Mouse (Mus musculus): ENCODE measurements at regions not wholly inside any gene's neighbourhood (a gene's known extent, or its start where the extent isn't known, plus 50 kb on each side); places are given as distances from the start of the nearest gene placed in this dataset.

- H3K9ac ChIP-seq (ENCODE audit: low read depth, low read length) = no peak overlapping the region
- no peaks in the 10 kb centered on the region for H3K4me1 ChIP-seq (ENCODE audit: control insufficient read depth, insufficient read depth, low read length)
- H3K4me3 ChIP-seq (ENCODE audit: insufficient read depth, low read depth, low read length) = no peak overlapping the region
- WGBS = 46% methylated on average over 3 of the region's 3 CpGs
- H3K27ac ChIP-seq (replicated peaks; ENCODE audit: insufficient read depth, low read depth, low read length) = no peak overlapping the region
- H3K27me3 ChIP-seq (ENCODE audit: control insufficient read depth, insufficient read depth, low read length) = no peaks in the 10 kb centered on the region
- TF ChIP-seq POLR2A (IDR thresholded peaks at IDR 0.05; ENCODE audit: extremely low read depth, insufficient read depth, low read length) (no peak), CTCF (IDR thresholded peaks at IDR 0.05; ENCODE audit: low read depth, low read length) (no peak)
- no peaks in the 10 kb centered on the region for H3K79me2 ChIP-seq (ENCODE audit: control insufficient read depth, insufficient read depth, low read length)
- DNase-seq (ENCODE audit: extremely low read depth, low read depth, low spot score) = no peak
- no peaks in the 10 kb centered on the region for H3K36me3 ChIP-seq (ENCODE audit: control insufficient read depth, insufficient read depth, low read length)
Observed at GRCm38 (mm10) chr2:174868186-174868585, 107.8 kb downstream of the Edn3 start.

- Histone ChIP-seq H3K4me3 (ENCODE audit: insufficient read depth, low read depth, low read length) (no peak overlapping the region), H3K27me3 (ENCODE audit: control insufficient read depth, insufficient read depth, low read length) (no peaks in the 10 kb centered on the region), H3K27ac (replicated peaks; ENCODE audit: insufficient read depth, low read depth, low read length) (no peak overlapping the region), H3K36me3 (ENCODE audit: control insufficient read depth, insufficient read depth, low read length) (no peaks in the 10 kb centered on the region), H3K9ac (ENCODE audit: low read depth, low read length) (no peak overlapping the region), H3K79me2 (ENCODE audit: control insufficient read depth, insufficient read depth, low read length) (no peaks in the 10 kb centered on the region), H3K4me1 (ENCODE audit: control insufficient read depth, insufficient read depth, low read length) (no peaks in the 10 kb centered on the region)
- TF ChIP-seq CTCF (IDR thresholded peaks at IDR 0.05; ENCODE audit: low read depth, low read length) (no peak), POLR2A (IDR thresholded peaks at IDR 0.05; ENCODE audit: extremely low read depth, insufficient read depth, low read length) (no peak)
- DNase-seq (ENCODE audit: extremely low read depth, low read depth, low spot score) = no peak
- 63% methylated on average over 8 of the region's 8 CpGs for WGBS
Observed at GRCm38 (mm10) chr2:174868743-174869369, 108.4 kb downstream of the Edn3 start.

GRCm38 (mm10) chr2:174870284-174870683, 109.9 kb downstream of the Edn3 start:
- no peak for DNase-seq (ENCODE audit: extremely low read depth, low read depth, low spot score)
- H3K4me1 ChIP-seq (ENCODE audit: control insufficient read depth, insufficient read depth, low read length) = no peaks in the 10 kb centered on the region
- H3K4me3 ChIP-seq (ENCODE audit: insufficient read depth, low read depth, low read length) = no peak overlapping the region
- no peaks in the 10 kb centered on the region for H3K27me3 ChIP-seq (ENCODE audit: control insufficient read depth, insufficient read depth, low read length)
- no peaks in the 10 kb centered on the region for H3K79me2 ChIP-seq (ENCODE audit: control insufficient read depth, insufficient read depth, low read length)
- TF ChIP-seq POLR2A (IDR thresholded peaks at IDR 0.05; ENCODE audit: extremely low read depth, insufficient read depth, low read length) = no peak
- TF ChIP-seq CTCF (IDR thresholded peaks at IDR 0.05; ENCODE audit: low read depth, low read length) = no peak; the same call in 1 of the 2 replicates
- 76% methylated on average over 5 of the region's 5 CpGs for WGBS
- no peak overlapping the region for H3K9ac ChIP-seq (ENCODE audit: low read depth, low read length)
- no peaks in the 10 kb centered on the region for H3K36me3 ChIP-seq (ENCODE audit: control insufficient read depth, insufficient read depth, low read length)
- no peak overlapping the region for H3K27ac ChIP-seq (replicated peaks; ENCODE audit: insufficient read depth, low read depth, low read length)

GRCm38 (mm10) chr2:174871225-174871624, 110.8 kb downstream of the Edn3 start:
- Histone ChIP-seq H3K9ac (ENCODE audit: low read depth, low read length) (no peak overlapping the region), H3K36me3 (ENCODE audit: control insufficient read depth, insufficient read depth, low read length) (no peaks in the 10 kb centered on the region), H3K27ac (replicated peaks; ENCODE audit: insufficient read depth, low read depth, low read length) (no peak overlapping the region), H3K4me1 (ENCODE audit: control insufficient read depth, insufficient read depth, low read length) (no peaks in the 10 kb centered on the region), H3K4me3 (ENCODE audit: insufficient read depth, low read depth, low read length) (no peak overlapping the region), H3K79me2 (ENCODE audit: control insufficient read depth, insufficient read depth, low read length) (no peaks in the 10 kb centered on the region), H3K27me3 (ENCODE audit: control insufficient read depth, insufficient read depth, low read length) (no peaks in the 10 kb centered on the region)
- WGBS = 88% methylated on average over 10 of the region's 10 CpGs
- no peak for DNase-seq (ENCODE audit: extremely low read depth, low read depth, low spot score)
- TF ChIP-seq CTCF (IDR thresholded peaks at IDR 0.05; ENCODE audit: low read depth, low read length) = no peak
- no peak for TF ChIP-seq POLR2A (IDR thresholded peaks at IDR 0.05; ENCODE audit: extremely low read depth, insufficient read depth, low read length)

- WGBS = 74% methylated on average over 3 of the region's 3 CpGs
- DNase-seq (ENCODE audit: extremely low read depth, low read depth, low spot score) = no peak
- H3K36me3 ChIP-seq (ENCODE audit: control insufficient read depth, insufficient read depth, low read length) = no peaks in the 10 kb centered on the region
Observed at GRCm38 (mm10) chr2:174871844-174872243, 111.4 kb downstream of the Edn3 start.

GRCm38 (mm10) chr2:174876886-174877285, 116.5 kb downstream of the Edn3 start:
- no peak overlapping the region for H3K9ac ChIP-seq (ENCODE audit: low read depth, low read length)
- H3K27ac ChIP-seq (replicated peaks; ENCODE audit: insufficient read depth, low read depth, low read length) = no peak overlapping the region
- H3K4me3 ChIP-seq (ENCODE audit: insufficient read depth, low read depth, low read length) = no peak overlapping the region
- no peaks in the 10 kb centered on the region for H3K79me2 ChIP-seq (ENCODE audit: control insufficient read depth, insufficient read depth, low read length)
- DNase-seq (ENCODE audit: extremely low read depth, low read depth, low spot score) = no peak
- TF ChIP-seq POLR2A (IDR thresholded peaks at IDR 0.05; ENCODE audit: extremely low read depth, insufficient read depth, low read length) (no peak), CTCF (IDR thresholded peaks at IDR 0.05; ENCODE audit: low read depth, low read length) (no peak)
- H3K36me3 ChIP-seq (ENCODE audit: control insufficient read depth, insufficient read depth, low read length) = no peaks in the 10 kb centered on the region
- H3K27me3 ChIP-seq (ENCODE audit: control insufficient read depth, insufficient read depth, low read length) = no peaks in the 10 kb centered on the region
- WGBS = 80% methylated on average over 5 of the region's 5 CpGs
- H3K4me1 ChIP-seq (ENCODE audit: control insufficient read depth, insufficient read depth, low read length) = no peaks in the 10 kb centered on the region

More at GRCm38 (mm10) chr2:174871844-174872243, 111.4 kb downstream of the Edn3 start:
- H3K27ac ChIP-seq (replicated peaks; ENCODE audit: insufficient read depth, low read depth, low read length) = no peak overlapping the region
- H3K79me2 ChIP-seq (ENCODE audit: control insufficient read depth, insufficient read depth, low read length) = no peaks in the 10 kb centered on the region
- H3K4me1 ChIP-seq (ENCODE audit: control insufficient read depth, insufficient read depth, low read length) = no peaks in the 10 kb centered on the region
- no peak overlapping the region for H3K4me3 ChIP-seq (ENCODE audit: insufficient read depth, low read depth, low read length)
- H3K27me3 ChIP-seq (ENCODE audit: control insufficient read depth, insufficient read depth, low read length) = no peaks in the 10 kb centered on the region
- TF ChIP-seq POLR2A (IDR thresholded peaks at IDR 0.05; ENCODE audit: extremely low read depth, insufficient read depth, low read length) (no peak), CTCF (IDR thresholded peaks at IDR 0.05; ENCODE audit: low read depth, low read length) (no peak)
- H3K9ac ChIP-seq (ENCODE audit: low read depth, low read length) = no peak overlapping the region
